Mouse (Mus musculus) forebrain, embryonic 12.5 days (tissue): ENCODE measurements at regions not wholly inside any gene's neighbourhood (a gene's known extent, or its start where the extent isn't known, plus 50 kb on each side); places are given as distances from the start of the nearest gene placed in this dataset.
"Not testable (repeated sequence)": the region's sequence is repeated elsewhere in the genome, so short reads cannot be mapped to it uniquely, and the experiment has no call there.

Experiments used
- ATAC-seq: fragments of 200-750 bp; cut with Nextera tagmentation; 2 replicates; pipeline ENCODE4 v1.8.0; 2017; ENCODE audit warnings: moderate TSS enrichment; ENCODE audit not compliant: low FRiP score
- H3K27ac ChIP-seq: fragments of 300-500 bp; sonication (generic); 2 replicates; pipeline ENCODE4 v1.5.1; 2016; ENCODE audit warnings: mild to moderate bottlenecking
- H3K27me3 ChIP-seq: fragments of 300-500 bp; sonication (generic); 2 replicates; pipeline ENCODE4 v1.6.1; 2016; ENCODE audit warnings: mild to moderate bottlenecking
- H3K36me3 ChIP-seq: fragments of 300-500 bp; sonication (generic); replicated peaks from 2 replicates; pipeline ENCODE4 v1.6.1; 2016; ENCODE audit warnings: mild to moderate bottlenecking
- H3K4me1 ChIP-seq: fragments of 300-500 bp; sonication (generic); 2 replicates; pipeline ENCODE4 v1.6.1; 2016
- H3K4me2 ChIP-seq: fragments of 300-500 bp; sonication (generic); 2 replicates; pipeline ENCODE4 v1.6.1; 2016; ENCODE audit warnings: mild to moderate bottlenecking, moderate library complexity
- H3K4me3 ChIP-seq: fragments of 300-500 bp; sonication (generic); replicated peaks from 2 replicates; pipeline ENCODE4 v1.5.1; 2016; ENCODE audit warnings: mild to moderate bottlenecking
- H3K9ac ChIP-seq: fragments of 300-500 bp; sonication (generic); 2 replicates; pipeline ENCODE4 v1.6.1; 2016; ENCODE audit warnings: mild to moderate bottlenecking
- H3K9me3 ChIP-seq: fragments of 300-500 bp; sonication (generic); 2 replicates; pipeline ENCODE4 v1.6.1; 2016
- WGBS: fragments of 180-500 bp; shearing (Covaris S2); methylation state at CpG from one replicate; pipeline ENCODE4 v1.1.7; 2016; 5-methylcytosine and 5-hydroxymethylcytosine counted together

DNA sequence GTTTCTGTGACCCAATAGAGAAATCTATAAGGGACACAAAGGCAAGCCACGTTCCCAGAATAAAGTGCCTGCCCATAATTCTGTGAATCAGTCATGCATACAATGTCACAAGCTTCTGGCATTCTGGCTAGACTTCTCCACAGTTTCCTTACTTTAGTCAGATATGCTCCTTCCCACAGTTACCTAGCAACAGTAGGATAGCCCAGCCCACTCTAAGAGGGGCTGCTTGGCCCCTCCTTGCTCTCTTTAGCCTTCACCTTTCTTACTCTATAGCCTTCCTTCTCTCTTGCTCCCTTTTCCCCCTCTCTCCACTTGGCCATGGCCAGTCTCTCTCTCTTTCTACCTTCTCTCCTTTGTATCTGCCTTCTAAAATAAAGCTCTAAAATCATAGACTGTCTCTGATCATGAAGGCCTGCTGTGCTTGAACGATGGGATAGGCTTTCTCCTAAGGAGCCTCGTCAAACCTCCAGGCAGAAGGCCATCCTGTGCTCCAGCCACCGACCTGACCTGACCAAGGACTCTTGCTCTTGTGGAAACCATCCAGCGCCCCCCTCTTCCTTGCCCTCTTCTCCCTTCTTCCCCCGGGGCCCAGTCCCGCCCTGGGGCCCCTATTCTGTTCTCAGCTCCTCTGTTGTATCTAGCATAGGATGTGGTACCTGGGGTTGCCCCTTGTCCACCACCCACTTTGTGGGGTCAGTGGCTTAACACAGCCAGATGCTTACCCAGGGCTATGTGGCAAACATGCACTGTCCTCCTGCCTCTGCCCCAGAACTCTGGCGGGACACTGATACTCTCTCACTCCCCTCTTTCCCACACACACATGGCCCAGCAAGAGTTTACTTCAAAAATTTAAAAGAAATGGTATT lies 1723.8 kb upstream of the Igfbp7 start:
- Histone ChIP-seq H3K4me1 (no peaks in the 10 kb centered on the region), H3K9ac (no peak overlapping the region), H3K4me2 (no peak overlapping the region), H3K27ac (no peak overlapping the region), H3K36me3 (no peaks in the 10 kb centered on the region), H3K27me3 (no peaks in the 10 kb centered on the region), H3K4me3 (no peak overlapping the region), H3K9me3 (no peaks in the 10 kb centered on the region)
- 0 out of 2 replicates have a peak, but pooled peaks have one; percentile 9 for ATAC-seq
- 76% methylated on average over 8 of the region's 8 CpGs for WGBS

DNA sequence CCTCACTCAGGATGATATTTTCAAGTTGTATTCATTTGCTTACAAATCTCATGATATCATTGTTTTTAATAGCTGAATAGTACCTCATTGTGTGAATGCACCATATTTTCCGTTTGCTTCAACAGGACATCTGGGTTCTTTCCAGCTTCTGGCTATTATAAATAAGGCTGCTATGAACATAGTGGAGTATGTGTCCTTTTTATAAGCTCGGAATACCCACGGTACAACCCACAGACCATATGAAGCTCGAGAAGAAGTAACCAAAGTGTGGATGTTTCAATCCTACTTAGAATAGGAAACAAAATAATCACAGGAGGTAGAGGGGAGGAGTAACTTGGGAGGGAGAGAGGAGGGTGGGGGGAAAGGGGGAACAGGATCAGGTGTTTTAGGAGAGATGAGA lies 1675.3 kb upstream of the Igfbp7 start:
- WGBS: 89% methylated on average over 4 of the region's 4 CpGs
- Histone ChIP-seq H3K36me3 (no peaks in the 10 kb centered on the region), H3K4me3 (no peak overlapping the region), H3K27ac (no peak overlapping the region), H3K27me3 (no peaks in the 10 kb centered on the region), H3K4me2 (no peak overlapping the region), H3K9ac (no peak overlapping the region), H3K4me1 (no peaks in the 10 kb centered on the region), H3K9me3 (no peaks in the 10 kb centered on the region)
- ATAC-seq: no peak

DNA sequence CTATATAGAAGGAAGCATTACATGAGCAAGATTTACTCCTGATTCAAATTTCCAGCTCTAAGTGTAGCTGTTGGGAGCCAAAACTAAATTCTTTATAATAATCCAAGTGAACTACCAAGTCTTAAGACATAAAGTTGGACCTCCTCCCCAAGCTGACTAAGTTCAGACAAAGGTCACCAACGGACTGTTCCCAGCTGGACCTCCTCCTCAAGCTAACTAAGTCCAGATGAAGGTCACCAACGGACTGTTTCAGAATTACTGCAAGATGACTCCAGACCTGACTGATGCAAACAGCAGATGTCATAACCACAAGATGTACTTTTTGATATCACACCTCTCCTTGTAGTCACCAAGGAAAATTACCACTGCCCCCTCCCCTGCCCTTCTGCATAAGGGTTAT lies 1652.0 kb upstream of the Igfbp7 start:
- H3K27me3 ChIP-seq, H3K36me3 ChIP-seq, H3K9ac ChIP-seq, H3K4me3 ChIP-seq, H3K27ac ChIP-seq, H3K4me2 ChIP-seq, ATAC-seq, H3K4me1 ChIP-seq, H3K9me3 ChIP-seq: not testable (repeated sequence)
- 78% methylated on average over 2 of the region's 2 CpGs for WGBS
